ENCODE assay signal across 14 mouse cellular contexts in the genomic region with DNA sequence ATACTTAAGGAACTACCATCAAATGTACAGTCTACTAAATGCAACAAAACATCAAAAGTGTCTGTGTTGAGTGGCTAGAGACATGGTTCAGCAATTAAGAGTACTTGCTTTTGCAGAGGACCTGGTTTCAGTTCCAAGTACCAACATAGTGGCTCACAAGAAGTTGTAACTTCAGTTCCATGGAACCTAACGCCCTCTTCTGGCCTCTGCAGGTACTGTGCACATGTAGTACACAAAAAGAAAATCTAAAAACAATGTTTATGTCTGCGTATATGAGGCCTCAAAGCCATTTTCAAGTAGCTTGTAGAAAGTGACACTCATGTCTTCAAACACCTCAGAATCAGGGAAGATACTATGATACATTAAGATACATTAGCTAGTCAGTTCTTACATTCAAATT. TPM values are rescaled to one million over a fixed set of nuclear protein-coding genes. Genes with fewer than 3 reads are reported as not detected.
A peak's percentile ranks its signal among the peaks of the same experiment; 100 is the strongest.
DNase-seq lines count a peak whose midpoint lies in the region; ATAC-seq and TF ChIP-seq lines count a peak whose summit lies in the region.
"Had no signal": no experiment of that assay in that cellular context is flagged by ENCODE, and none has a peak within 500 bp of the region (broad histone marks: within the 10 kb centered on the region; RNA-seq: fewer than 3 reads in every experiment).

No protein-coding gene starts in this region.

- 68% methylated on average over 2 of the region's 2 CpGs for WGBS in lung, postnatal 0 days
- 79% methylated on average over 2 of the region's 2 CpGs for WGBS in lung, adult 2 months
- WGBS in forebrain, embryonic 13.5 days: 73% methylated on average over 2 of the region's 2 CpGs

- no peaks in the 10 kb centered on the region for H3K27me3 ChIP-seq in lung, postnatal 0 days (replicated peaks; ENCODE audit: insufficient read depth, low read length)
- no peaks in the 10 kb centered on the region for H3K27me3 ChIP-seq in forebrain, embryonic 13.5 days
- H3K27me3 ChIP-seq: embryonic facial prominence, embryonic 12.5 days; heart, embryonic 15.5 days; limb, embryonic 15.5 days had no signal

- in situ Hi-C loops in ES-E14 (cut with MboI; ENCODE audit: low sequenced_read_pairs in 2 of 2, unreplicated experiment in 2 of 2): no loop called here

- no peak overlapping the region for H3K27ac ChIP-seq in gastrocnemius, adult 2 months
- H3K27ac ChIP-seq in lung, postnatal 0 days (ENCODE audit: low read length): no peak overlapping the region
- H3K27ac ChIP-seq in ES-E14 (ENCODE audit: insufficient read depth, low read depth, low read length, poor library complexity, severe bottlenecking): no peak overlapping the region
- H3K27ac ChIP-seq in forebrain, embryonic 13.5 days: no peak overlapping the region
- H3K27ac ChIP-seq: embryonic facial prominence, embryonic 12.5 days; heart, embryonic 15.5 days; hindbrain, embryonic 10.5 days; limb, embryonic 15.5 days had no signal

- no peaks in the 10 kb centered on the region for H3K4me1 ChIP-seq in lung, postnatal 0 days (ENCODE audit: insufficient read depth, low read depth, low read length)
- no peaks in the 10 kb centered on the region for H3K4me1 ChIP-seq in lung, adult 2 months (ENCODE audit: control insufficient read depth, insufficient read depth, low read length)
- no peaks in the 10 kb centered on the region for H3K4me1 ChIP-seq in ES-E14 (ENCODE audit: control insufficient read depth in 2 of 2, insufficient read depth in 2 of 2, low read length in 2 of 2, poor library complexity in 1 of 2)
- peaks cover 14% of the 10 kb centered on the region for H3K4me1 ChIP-seq in forebrain, embryonic 13.5 days

- no peak for ATAC-seq in lung, postnatal 0 days
- ATAC-seq in forebrain, embryonic 13.5 days: no peak

- H3K4me2 ChIP-seq in lung, postnatal 0 days (replicated peaks; ENCODE audit: low read depth, low read length): no peak overlapping the region
- H3K4me2 ChIP-seq in forebrain, embryonic 13.5 days: no peak overlapping the region
- H3K4me2 ChIP-seq: embryonic facial prominence, embryonic 12.5 days; heart, embryonic 15.5 days; limb, embryonic 15.5 days had no signal

- no peaks in the 10 kb centered on the region for H3K9me3 ChIP-seq in lung, postnatal 0 days (ENCODE audit: low read length)
- no peaks in the 10 kb centered on the region for H3K9me3 ChIP-seq in ES-E14 (ENCODE audit: control insufficient read depth, insufficient read depth, low read depth, low read length)
- H3K9me3 ChIP-seq in forebrain, embryonic 13.5 days (replicated peaks): no peaks in the 10 kb centered on the region
- H3K9me3 ChIP-seq: embryonic facial prominence, embryonic 12.5 days; heart, embryonic 15.5 days; hindbrain, embryonic 10.5 days; limb, embryonic 15.5 days had no signal

- H3K4me3 ChIP-seq in gastrocnemius, adult 2 months: no peak overlapping the region
- no peak overlapping the region for H3K4me3 ChIP-seq in lung, postnatal 0 days (ENCODE audit: low read depth, low read length)
- H3K4me3 ChIP-seq in lung, adult 2 months (replicated peaks; ENCODE audit: extremely low read depth, low read depth, low read length): no peak overlapping the region
- H3K4me3 ChIP-seq in ES-E14 (ENCODE audit: insufficient read depth in 1 of 2, low read depth in 1 of 2, low read length in 2 of 2, poor library complexity in 1 of 2, severe bottlenecking in 1 of 2): no peak overlapping the region
- no peak overlapping the region for H3K4me3 ChIP-seq in forebrain, embryonic 13.5 days
- H3K4me3 ChIP-seq: embryonic facial prominence, embryonic 12.5 days; heart, embryonic 15.5 days; hindbrain, embryonic 10.5 days; limb, embryonic 15.5 days had no signal

- H3K9ac ChIP-seq in lung, postnatal 0 days (replicated peaks; ENCODE audit: low read depth): no peak overlapping the region
- no peak overlapping the region for H3K9ac ChIP-seq in ES-E14 (ENCODE audit: insufficient read depth, low read depth, low read length, poor library complexity, severe bottlenecking)
- H3K9ac ChIP-seq in forebrain, embryonic 13.5 days: no peak overlapping the region
- H3K9ac ChIP-seq: embryonic facial prominence, embryonic 12.5 days; heart, embryonic 15.5 days; limb, embryonic 15.5 days had no signal

- DNase-seq in gastrocnemius, adult 2 months: no peak
- DNase-seq in gastrocnemius, adult 8-10 months (ENCODE audit: low spot score in 2 of 2): no peak
- no peak for DNase-seq in lung, postnatal 0 days (ENCODE audit: low spot score)
- DNase-seq in lung, adult 2 months: no peak
- peak; percentile 15 for DNase-seq in ES-E14 (ENCODE audit: low read depth, low spot score)
- peak; percentile 27 for DNase-seq in induced T-regulatory cell, adult 2 months (ENCODE audit: low read depth)
- no peak for DNase-seq in adrenal gland, adult (ENCODE audit: inconsistent age in 2 of 2, low spot score in 1 of 2)
- DNase-seq: cerebellum, adult 18-20 months; lung, postnatal 10 days had no signal

- peak; percentile 26; the same call in 1 of the 2 replicates for TF ChIP-seq CTCF in gastrocnemius, adult 2 months (IDR thresholded peaks at IDR 0.05)
- TF ChIP-seq CTCF in lung, postnatal 0 days (IDR thresholded peaks at IDR 0.05): peak; percentile 40
- no peak for TF ChIP-seq CTCF in lung, adult 2 months (IDR thresholded peaks at IDR 0.05; ENCODE audit: insufficient read depth, low read length)

- intact Hi-C loops in gastrocnemius, adult 2 months (cut with DNase I): no loop called here

- no peak for TF ChIP-seq POLR2A in lung, adult 2 months (IDR thresholded peaks at IDR 0.05; ENCODE audit: borderline replicate concordance, extremely low read depth, low read depth, low read length)

- TF ChIP-seq EP300 in lung, postnatal 0 days (IDR thresholded peaks at IDR 0.05): no peak

- no peaks in the 10 kb centered on the region for H3K36me3 ChIP-seq in lung, postnatal 0 days (ENCODE audit: insufficient read depth, low read length)
- no peaks in the 10 kb centered on the region for H3K36me3 ChIP-seq in ES-E14 (ENCODE audit: control insufficient read depth, insufficient read depth, low read length, poor library complexity, severe bottlenecking)
- no peaks in the 10 kb centered on the region for H3K36me3 ChIP-seq in forebrain, embryonic 13.5 days (ENCODE audit: poor library complexity, severe bottlenecking)
- H3K36me3 ChIP-seq: embryonic facial prominence, embryonic 12.5 days; heart, embryonic 15.5 days; hindbrain, embryonic 10.5 days; limb, embryonic 15.5 days had no signal

TF ChIP-seq in ES-E14, 5 proteins besides CTCF, POLR2A, EP300 and RAD21:
- TF ChIP-seq ZC3H11A (IDR thresholded peaks at IDR 0.05; ENCODE audit: borderline replicate concordance, low read depth, low read length): no peak
- no peak for TF ChIP-seq MAFK (IDR thresholded peaks at IDR 0.05; ENCODE audit: insufficient read depth, low read depth, low read length)
- no peak for TF ChIP-seq ZNF384 (IDR thresholded peaks at IDR 0.05; ENCODE audit: low read depth, low read length)
- no peak for TF ChIP-seq CHD2 (IDR thresholded peaks at IDR 0.05; ENCODE audit: low read depth, low read length)
- TF ChIP-seq HCFC1 (IDR thresholded peaks at IDR 0.05; ENCODE audit: borderline replicate concordance, insufficient read depth, low read length): no peak

RNA-seq across cellular contexts. Expression of a gene that starts 48.4 kb away (rescaled TPM):
- total RNA-seq in gastrocnemius, adult 2 months (2021): 1 to 10 TPM; 8.1 to 8.2 TPM
- 1 to 10 TPM; 7.3 to 9.4 (median 8.7) TPM for total RNA-seq in gastrocnemius, adult 8-10 months (2022)
- 19.5 and 21.0 TPM in 2 replicates for polyA plus RNA-seq in lung, postnatal 0 days (2015; fragmentation: Nextera tagmentation; extraction: Ambion mirVana)
- polyA plus RNA-seq in lung, adult 2 months (2012; rRNA removed): 14.0 and 16.9 TPM in 2 replicates
- 26.2 and 27.9 TPM in 2 replicates for total RNA-seq in ES-E14 (2012; rRNA removed)
- polyA plus RNA-seq in forebrain, embryonic 13.5 days (2015; fragmentation: Nextera tagmentation; extraction: Ambion mirVana): 31.1 and 36.1 TPM in 2 replicates

Comparison
In these comparisons a context has a peak if more than half of its experiments do, and no peak if none do; other contexts are left out.
1. DNase-seq: peak in ES-E14 (single experiment) and induced T-regulatory cell, adult 2 months (single experiment); none in gastrocnemius, adult 2 months (single experiment), gastrocnemius, adult 8-10 months (0 of 2), lung, postnatal 0 days (single experiment), lung, adult 2 months (single experiment) and adrenal gland, adult (0 of 2).